In the genomic region with DNA sequence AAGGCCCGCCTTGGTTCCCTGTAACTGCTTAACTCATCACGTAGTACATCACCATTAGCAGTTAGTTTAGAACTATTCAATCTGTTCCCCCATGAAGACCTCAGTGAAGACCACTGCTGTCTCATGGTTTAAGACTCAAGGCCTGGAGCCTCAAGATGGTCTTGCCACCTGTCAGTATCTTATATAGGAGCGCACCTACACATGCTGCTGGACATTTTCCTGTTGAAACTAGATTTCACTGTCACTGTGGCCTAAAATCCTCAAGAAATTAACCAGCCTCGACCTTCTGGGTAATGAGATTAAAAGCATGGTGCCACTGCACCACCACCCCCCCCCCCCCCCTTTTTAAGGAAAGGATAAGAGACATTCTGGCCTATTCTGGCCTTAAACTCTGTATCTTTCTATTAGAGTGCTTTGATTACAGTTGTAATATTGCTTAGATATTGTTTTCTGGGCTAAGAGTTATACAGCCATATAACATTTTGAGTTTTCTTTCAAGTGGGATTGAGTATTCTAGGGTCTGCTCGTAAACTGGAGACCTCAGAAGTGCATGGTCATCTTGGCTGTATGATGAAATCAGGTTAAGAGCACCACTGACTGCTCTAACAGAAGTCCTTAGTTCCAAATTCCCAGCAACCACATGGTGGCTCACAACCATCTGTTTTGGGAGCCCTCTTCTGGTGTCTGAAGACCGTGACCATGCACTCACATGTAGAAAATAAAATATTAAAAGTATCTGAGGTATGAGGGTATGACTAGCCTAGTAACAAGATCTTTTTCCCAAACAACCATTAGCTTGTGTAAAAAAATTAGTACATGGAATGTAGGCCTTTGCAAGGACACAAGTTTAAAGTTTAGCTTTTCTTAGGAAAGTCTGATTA, we compare ENCODE assay signal across 1 mouse cellular context.
TF ChIP-seq lines count a peak whose summit lies in the region.

No protein-coding gene starts in this region.

TF ChIP-seq in ES-E14, 5 proteins besides CTCF, POLR2A, EP300 and RAD21 (continued from another document):
- no peak for TF ChIP-seq ZNF384 (IDR thresholded peaks at IDR 0.05; ENCODE audit: low read depth, low read length)
- no peak for TF ChIP-seq MAFK (IDR thresholded peaks at IDR 0.05; ENCODE audit: insufficient read depth, low read depth, low read length)
TF ChIP-seq in ES-E14: peak in this region for 0.
